Mouse (Mus musculus): ENCODE data around the gene Gm20403. TPM values are rescaled to one million over a fixed set of nuclear protein-coding genes. Genes with fewer than 3 reads are reported as not detected.

The Gm20403 gene
- polyA plus RNA-seq, 1 experiment = not detected

- H3K36me3 ChIP-seq (ENCODE audit: control insufficient read depth, insufficient read depth, low read length) = no peaks in the 10 kb centered on the region
- H3K4me1 ChIP-seq (ENCODE audit: control insufficient read depth, insufficient read depth, low read length) = peaks cover 3% of the 10 kb centered on the region; the same call in 1 of the 2 replicates
- no peak for DNase-seq
- no peak overlapping the region for H3K4me3 ChIP-seq (ENCODE audit: insufficient read depth, low read depth, low read length)
- no peak overlapping the region for H3K27ac ChIP-seq (ENCODE audit: insufficient read depth, low read depth, low read length)
- TF ChIP-seq CTCF (conservative IDR thresholded peaks at IDR 0.05; ENCODE audit: insufficient read depth, insufficient read length, low read depth, low read length) = no peak; the same call in 1 of the 2 replicates
- TF ChIP-seq POLR2A (IDR thresholded peaks at IDR 0.05; ENCODE audit: low read depth, low read length) = no peak
- 90% methylated on average over 6 of the region's 6 CpGs for WGBS
- no peaks in the 10 kb centered on the region for H3K27me3 ChIP-seq (replicated peaks; ENCODE audit: control insufficient read depth, insufficient read depth, low read length)
These were observed 4.4 kb downstream of the Gm20403 start for GRCm38 (mm10) chr12:54981962-54982361.

DNA sequence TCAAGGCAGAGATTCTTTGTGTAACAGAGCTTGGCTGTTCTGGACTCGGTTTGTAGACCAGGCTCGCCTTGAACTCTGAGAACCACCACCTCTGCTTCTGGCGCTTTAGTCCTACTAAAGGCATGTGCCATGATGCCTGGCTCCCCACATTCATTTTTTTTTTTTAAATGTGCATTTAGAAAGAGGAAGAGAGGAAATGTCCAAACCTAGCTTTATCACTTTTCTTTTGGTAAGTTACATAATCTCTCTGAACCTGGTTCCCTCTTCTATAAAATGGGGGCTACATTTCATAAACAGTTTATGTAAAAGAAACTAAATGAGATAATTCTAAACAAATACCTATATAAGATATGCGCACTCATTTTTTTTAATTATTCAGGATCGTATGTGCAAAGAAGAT lies 5.4 kb downstream of the Gm20403 start:
- Histone ChIP-seq H3K27ac (ENCODE audit: insufficient read depth, low read depth, low read length) (no peak overlapping the region), H3K4me1 (ENCODE audit: control insufficient read depth, insufficient read depth, low read length) (peaks cover 3% of the 10 kb centered on the region; the same call in 1 of the 2 replicates), H3K36me3 (ENCODE audit: control insufficient read depth, insufficient read depth, low read length) (no peaks in the 10 kb centered on the region), H3K27me3 (replicated peaks; ENCODE audit: control insufficient read depth, insufficient read depth, low read length) (no peaks in the 10 kb centered on the region), H3K4me3 (ENCODE audit: insufficient read depth, low read depth, low read length) (no peak overlapping the region)
- DNase-seq = no peak
- WGBS = 91% methylated on average over 5 of the region's 5 CpGs
- TF ChIP-seq CTCF (conservative IDR thresholded peaks at IDR 0.05; ENCODE audit: insufficient read depth, insufficient read length, low read depth, low read length) (no peak), POLR2A (IDR thresholded peaks at IDR 0.05; ENCODE audit: low read depth, low read length) (no peak)

- no peak overlapping the region for H3K27ac ChIP-seq (ENCODE audit: insufficient read depth, low read depth, low read length)
- no peak overlapping the region for H3K4me3 ChIP-seq (ENCODE audit: insufficient read depth, low read depth, low read length)
These were observed 5.8 kb downstream of the Gm20403 start for GRCm38 (mm10) chr12:54980532-54980931.

DNA sequence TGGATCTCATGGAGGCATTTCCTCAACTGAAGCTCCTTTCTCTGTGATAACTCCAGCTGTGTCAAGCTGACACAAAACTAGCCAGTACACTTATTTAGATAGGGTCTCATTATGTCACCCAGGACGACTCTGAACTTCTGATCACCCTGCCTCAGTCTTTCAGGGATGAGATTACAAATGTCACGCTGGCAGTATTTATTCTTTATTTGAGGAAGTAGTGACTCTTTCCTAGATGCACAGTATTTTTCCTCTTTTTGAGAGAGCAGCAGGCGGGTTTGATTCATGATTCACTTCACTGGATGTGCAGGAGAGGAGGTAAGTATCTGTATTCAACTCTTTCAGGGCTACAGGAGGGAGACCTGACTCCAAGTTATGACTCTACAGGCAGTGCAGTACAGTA lies 17.3 kb downstream of the Gm20403 start:
- peaks cover 1% of the 10 kb centered on the region; the same call in 1 of the 2 replicates for H3K36me3 ChIP-seq (ENCODE audit: control insufficient read depth, insufficient read depth, low read length)
- H3K4me3 ChIP-seq (ENCODE audit: insufficient read depth, low read depth, low read length) = no peak overlapping the region
- TF ChIP-seq CTCF (conservative IDR thresholded peaks at IDR 0.05; ENCODE audit: insufficient read depth, insufficient read length, low read depth, low read length) (no peak), POLR2A (IDR thresholded peaks at IDR 0.05; ENCODE audit: low read depth, low read length) (no peak)
- 58% methylated on average over 3 of the region's 3 CpGs for WGBS
- H3K4me1 ChIP-seq (ENCODE audit: control insufficient read depth, insufficient read depth, low read length) = no peaks in the 10 kb centered on the region
- no peak overlapping the region for H3K27ac ChIP-seq (ENCODE audit: insufficient read depth, low read depth, low read length)
- no peak for DNase-seq
- H3K27me3 ChIP-seq (replicated peaks; ENCODE audit: control insufficient read depth, insufficient read depth, low read length) = no peaks in the 10 kb centered on the region

More at GRCm38 (mm10) chr12:54980532-54980931, 5.8 kb downstream of the Gm20403 start:
- peaks cover 3% of the 10 kb centered on the region; the same call in 1 of the 2 replicates for H3K4me1 ChIP-seq (ENCODE audit: control insufficient read depth, insufficient read depth, low read length)
- TF ChIP-seq CTCF (conservative IDR thresholded peaks at IDR 0.05; ENCODE audit: insufficient read depth, insufficient read length, low read depth, low read length) (no peak), POLR2A (IDR thresholded peaks at IDR 0.05; ENCODE audit: low read depth, low read length) (no peak)
- WGBS = 86% methylated on average over 6 of the region's 6 CpGs
- no peak for DNase-seq
- H3K27me3 ChIP-seq (replicated peaks; ENCODE audit: control insufficient read depth, insufficient read depth, low read length) = no peaks in the 10 kb centered on the region
- no peaks in the 10 kb centered on the region for H3K36me3 ChIP-seq (ENCODE audit: control insufficient read depth, insufficient read depth, low read length)

DNA sequence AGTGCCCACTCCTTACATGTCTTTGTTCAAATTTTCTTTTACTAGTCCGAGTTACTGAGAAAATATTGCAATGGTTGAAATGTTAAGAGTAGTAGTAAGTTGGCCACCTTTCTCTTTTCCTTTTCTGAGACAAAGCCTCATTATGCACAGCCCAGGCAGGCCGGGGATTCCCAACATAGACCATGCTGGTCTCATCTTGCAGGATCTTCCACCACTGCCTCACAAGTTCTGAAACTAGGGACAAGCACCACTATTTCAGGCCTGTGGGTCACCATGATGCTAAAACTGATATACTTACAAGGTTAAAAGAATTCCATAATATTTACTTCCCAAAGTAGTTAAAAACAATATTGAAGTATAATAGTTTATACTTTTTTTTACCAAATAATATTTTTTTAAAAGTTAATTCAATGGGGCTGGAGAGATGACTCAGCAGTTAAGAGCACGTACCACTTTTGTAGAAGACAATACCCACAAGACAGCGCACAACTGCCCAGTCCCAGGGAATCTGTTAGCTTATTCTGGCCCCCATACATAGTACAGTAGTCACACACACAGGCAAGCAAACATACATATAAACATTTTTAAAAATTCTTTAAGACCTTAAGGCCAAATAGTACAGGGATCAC lies 20.7 kb downstream of the Gm20403 start:
- WGBS = 98% methylated on average over 4 of the region's 4 CpGs
- Histone ChIP-seq H3K36me3 (ENCODE audit: control insufficient read depth, insufficient read depth, low read length) (no peaks in the 10 kb centered on the region; the same call in 1 of the 2 replicates), H3K4me1 (ENCODE audit: control insufficient read depth, insufficient read depth, low read length) (no peaks in the 10 kb centered on the region), H3K27me3 (replicated peaks; ENCODE audit: control insufficient read depth, insufficient read depth, low read length) (no peaks in the 10 kb centered on the region), H3K4me3 (ENCODE audit: insufficient read depth, low read depth, low read length) (no peak overlapping the region), H3K27ac (ENCODE audit: insufficient read depth, low read depth, low read length) (no peak overlapping the region)
- TF ChIP-seq POLR2A (IDR thresholded peaks at IDR 0.05; ENCODE audit: low read depth, low read length) = no peak
- TF ChIP-seq CTCF (conservative IDR thresholded peaks at IDR 0.05; ENCODE audit: insufficient read depth, insufficient read length, low read depth, low read length) = no peak
- no peak for DNase-seq

DNA sequence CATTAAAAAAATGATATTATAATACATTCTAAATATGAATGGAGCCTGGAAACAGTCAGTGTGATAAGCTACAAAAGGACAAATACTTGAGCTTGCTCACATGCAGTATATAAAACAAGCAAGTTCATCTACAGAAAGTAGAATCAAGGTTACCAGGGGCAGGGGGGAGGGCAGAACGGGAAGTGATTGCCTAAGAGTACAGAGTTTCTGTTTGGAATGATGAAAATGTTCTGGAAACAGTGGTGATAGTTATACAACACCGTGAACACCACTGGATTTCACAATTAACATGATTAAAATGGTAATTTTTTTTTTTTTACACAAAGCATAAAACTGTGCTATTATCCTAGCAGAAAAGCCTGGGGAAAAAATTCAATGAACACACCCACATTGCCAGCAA lies 26.8 kb downstream of the Gm20403 start:
- Histone ChIP-seq H3K4me3 (ENCODE audit: insufficient read depth, low read depth, low read length) (no peak overlapping the region), H3K27ac (ENCODE audit: insufficient read depth, low read depth, low read length) (no peak overlapping the region), H3K4me1 (ENCODE audit: control insufficient read depth, insufficient read depth, low read length) (no peaks in the 10 kb centered on the region), H3K36me3 (ENCODE audit: control insufficient read depth, insufficient read depth, low read length) (no peaks in the 10 kb centered on the region), H3K27me3 (replicated peaks; ENCODE audit: control insufficient read depth, insufficient read depth, low read length) (no peaks in the 10 kb centered on the region)
- DNase-seq = peak; percentile 13
- 44% methylated on average over 2 of the region's 2 CpGs for WGBS
- no peak for TF ChIP-seq CTCF (conservative IDR thresholded peaks at IDR 0.05; ENCODE audit: insufficient read depth, insufficient read length, low read depth, low read length)
- TF ChIP-seq POLR2A (IDR thresholded peaks at IDR 0.05; ENCODE audit: low read depth, low read length) = no peak

- no peak overlapping the region for H3K27ac ChIP-seq (ENCODE audit: insufficient read depth, low read depth, low read length)
- DNase-seq = no peak
- H3K4me3 ChIP-seq (ENCODE audit: insufficient read depth, low read depth, low read length) = no peak overlapping the region
- 59% methylated on average over 2 of the region's 2 CpGs for WGBS
- TF ChIP-seq CTCF (conservative IDR thresholded peaks at IDR 0.05; ENCODE audit: insufficient read depth, insufficient read length, low read depth, low read length) = no peak
- TF ChIP-seq POLR2A (IDR thresholded peaks at IDR 0.05; ENCODE audit: low read depth, low read length) = no peak
- no peaks in the 10 kb centered on the region for H3K4me1 ChIP-seq (ENCODE audit: control insufficient read depth, insufficient read depth, low read length)
- no peaks in the 10 kb centered on the region for H3K36me3 ChIP-seq (ENCODE audit: control insufficient read depth, insufficient read depth, low read length)
- H3K27me3 ChIP-seq (replicated peaks; ENCODE audit: control insufficient read depth, insufficient read depth, low read length) = no peaks in the 10 kb centered on the region
These were observed 29.4 kb downstream of the Gm20403 start for GRCm38 (mm10) chr12:54956974-54957373.

Data from kidney, adult 2 months (tissue).